Mouse (Mus musculus): ENCODE data around the gene Cadm3.

GRCm38 (mm10) chr1:173356699-173357098 lies 10.8 kb downstream of the Cadm3 start:
- TF ChIP-seq POLR2A (IDR thresholded peaks at IDR 0.05; ENCODE audit: low read depth, low read length), result no peak
- no peak for TF ChIP-seq CTCF (IDR thresholded peaks at IDR 0.05; ENCODE audit: extremely low read depth, insufficient read depth, insufficient read length, insufficient replicate concordance)
